34 mouse cellular contexts compared by ENCODE assay signal in the genomic region with DNA sequence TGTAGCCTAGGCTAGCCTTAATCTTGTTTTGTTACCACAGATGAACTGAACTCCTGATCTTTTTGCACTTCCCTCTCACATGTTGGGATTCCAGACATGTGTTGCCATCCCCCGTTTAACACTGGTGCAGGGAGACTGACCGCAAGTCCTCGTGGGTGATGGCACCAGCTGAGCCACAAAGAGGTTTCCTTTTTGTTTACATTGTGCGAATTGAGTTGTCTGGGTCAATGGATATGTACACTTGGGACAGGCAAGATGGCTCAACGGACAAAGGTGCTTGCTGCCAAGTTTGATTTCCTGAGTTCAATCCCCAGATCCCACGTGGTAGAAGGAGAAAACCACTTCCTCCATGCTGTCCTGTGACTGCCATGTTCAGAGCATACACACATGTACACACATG.
"Had no signal": no experiment of that assay in that cellular context is flagged by ENCODE, and none has a peak within 500 bp of the region (broad histone marks: within the 10 kb centered on the region; RNA-seq: fewer than 3 reads in every experiment).

No protein-coding gene starts in this region.

- H3K4me3 ChIP-seq: heart, embryonic 10.5 days; heart, embryonic 12.5 days; heart, embryonic 13.5 days; heart, embryonic 15.5 days; hindbrain, embryonic 10.5 days; hindbrain, embryonic 12.5 days; hindbrain, embryonic 13.5 days; hindbrain, embryonic 15.5 days; intestine, embryonic 15.5 days; kidney, embryonic 15.5 days; layer of hippocampus, adult 2 months had no signal

- H3K36me3 ChIP-seq: heart, embryonic 10.5 days; heart, embryonic 12.5 days; heart, embryonic 13.5 days; heart, embryonic 15.5 days; hindbrain, embryonic 10.5 days; hindbrain, embryonic 12.5 days; hindbrain, embryonic 13.5 days; hindbrain, embryonic 15.5 days; intestine, embryonic 15.5 days; kidney, embryonic 15.5 days had no signal

- H3K27me3 ChIP-seq: heart, embryonic 12.5 days; heart, embryonic 15.5 days; hindbrain, embryonic 12.5 days; hindbrain, embryonic 13.5 days; hindbrain, embryonic 15.5 days; intestine, embryonic 15.5 days; kidney, embryonic 15.5 days had no signal

- DNase-seq: heart, postnatal 10 days; heart, postnatal 14 days; heart, postnatal 36 days; heart, postnatal 4 days; kidney, adult 11 months; kidney, adult 18-20 months; kidney, adult 2 months; kidney, adult 8-10 months; kidney, adult 9 months; kidney, postnatal 10 days; kidney, postnatal 14 days; kidney, postnatal 25 days; kidney, postnatal 36 days; kidney, postnatal 4 days; layer of hippocampus, adult 9-11 months; layer of hippocampus, postnatal 36 days had no signal

- H3K9ac ChIP-seq: heart, embryonic 12.5 days; heart, embryonic 13.5 days; heart, embryonic 15.5 days; hindbrain, embryonic 12.5 days; hindbrain, embryonic 13.5 days; hindbrain, embryonic 14.5 days; hindbrain, embryonic 15.5 days; intestine, embryonic 15.5 days; kidney, embryonic 15.5 days had no signal

- H3K9me3 ChIP-seq: heart, embryonic 15.5 days; hindbrain, embryonic 10.5 days; hindbrain, embryonic 12.5 days; hindbrain, embryonic 13.5 days; hindbrain, embryonic 15.5 days; intestine, embryonic 15.5 days; kidney, embryonic 15.5 days had no signal

- H3K4me2 ChIP-seq: heart, embryonic 12.5 days; heart, embryonic 13.5 days; heart, embryonic 15.5 days; hindbrain, embryonic 12.5 days; hindbrain, embryonic 13.5 days; hindbrain, embryonic 14.5 days; hindbrain, embryonic 15.5 days; intestine, embryonic 15.5 days; kidney, embryonic 15.5 days had no signal

- H3K4me1 ChIP-seq: heart, embryonic 10.5 days; heart, embryonic 12.5 days; heart, embryonic 13.5 days; heart, embryonic 15.5 days; hindbrain, embryonic 10.5 days; intestine, embryonic 15.5 days; kidney, embryonic 15.5 days had no signal

- ATAC-seq: hindbrain, embryonic 16.5 days; hindbrain, postnatal 0 days; inflammation-experienced regulatory T-cells, adult 6 months; intestine, embryonic 15.5 days; intestine, embryonic 16.5 days; intestine, postnatal 0 days had no signal

- H3K27ac ChIP-seq: heart, embryonic 10.5 days; heart, embryonic 13.5 days; heart, embryonic 15.5 days; hindbrain, embryonic 10.5 days; hindbrain, embryonic 12.5 days; hindbrain, embryonic 13.5 days; hindbrain, embryonic 14.5 days; hindbrain, embryonic 15.5 days; hindbrain, postnatal 0 days; intestine, embryonic 15.5 days; kidney, embryonic 15.5 days; kidney, postnatal 0 days had no signal
